Mouse (Mus musculus): ENCODE results near the gene Smarcad1. TPM values are rescaled to one million over a fixed set of nuclear protein-coding genes. Genes with fewer than 3 reads are reported as not detected.
"Not testable (repeated sequence)": the region's sequence is repeated elsewhere in the genome, so short reads cannot be mapped to it uniquely, and the experiment has no call there.

Gene Smarcad1
- polyA plus RNA-seq (2015; fragmentation: Nextera tagmentation; extraction: Ambion mirVana), result 46.1 and 54.1 TPM in 2 replicates

GRCm38 (mm10) chr6:65042491-65043171 lies at the start of gene Smarcad1:
TSS of gene Smarcad1 (plus strand) at chr6:65042583.
- Histone ChIP-seq H3K27me3 (no peaks in the 10 kb centered on the region), H3K27ac (peak within 1 kb of the TSS; percentile 97), H3K4me3 (peak within 1 kb of the TSS; percentile 85), H3K4me2 (peak within 1 kb of the TSS; percentile 66), H3K36me3 (peaks cover 26% of the 10 kb centered on the region), H3K9ac (peak within 1 kb of the TSS; percentile 95), H3K9me3 (no peaks in the 10 kb centered on the region), H3K4me1 (peaks cover 7% of the 10 kb centered on the region)
- WGBS, result under 1% methylated on average over 80 of the region's 81 CpGs
- peak; percentile 90 for ATAC-seq (ENCODE audit: insufficient number of reproducible peaks, low FRiP score, low TSS enrichment, low read depth)

GRCm38 (mm10) chr6:64996824-64997421 lies 45.5 kb upstream of the Smarcad1 start:
- 45% methylated on average over 13 of the region's 13 CpGs for WGBS
- Histone ChIP-seq H3K4me3 (no peak overlapping the region), H3K9me3 (no peaks in the 10 kb centered on the region), H3K9ac (no peak overlapping the region), H3K27me3 (no peaks in the 10 kb centered on the region), H3K36me3 (no peaks in the 10 kb centered on the region), H3K27ac (no peak overlapping the region), H3K4me2 (no peak overlapping the region), H3K4me1 (no peaks in the 10 kb centered on the region)
- ATAC-seq (ENCODE audit: insufficient number of reproducible peaks, low FRiP score, low TSS enrichment, low read depth), result no peak

GRCm38 (mm10) chr6:64997805-64998204 lies 44.6 kb upstream of the Smarcad1 start:
- Histone ChIP-seq H3K4me1 (no peaks in the 10 kb centered on the region), H3K27me3 (no peaks in the 10 kb centered on the region), H3K27ac (no peak overlapping the region), H3K9ac (no peak overlapping the region), H3K4me2 (no peak overlapping the region), H3K9me3 (no peaks in the 10 kb centered on the region), H3K4me3 (no peak overlapping the region), H3K36me3 (no peaks in the 10 kb centered on the region)
- no peak for ATAC-seq (ENCODE audit: insufficient number of reproducible peaks, low FRiP score, low TSS enrichment, low read depth)
- 80% methylated on average over 2 of the region's 2 CpGs for WGBS

- not testable (repeated sequence) for ATAC-seq (ENCODE audit: insufficient number of reproducible peaks, low FRiP score, low TSS enrichment, low read depth)
- 75% methylated on average over 5 of the region's 5 CpGs for WGBS
Measured at GRCm38 (mm10) chr6:65000757-65001156, 41.6 kb upstream of the Smarcad1 start.

GRCm38 (mm10) chr6:65002196-65002595 lies 40.2 kb upstream of the Smarcad1 start:
- Histone ChIP-seq H3K27ac (no peak overlapping the region), H3K36me3 (no peaks in the 10 kb centered on the region), H3K27me3 (no peaks in the 10 kb centered on the region), H3K9me3 (no peaks in the 10 kb centered on the region), H3K4me2 (no peak overlapping the region), H3K4me1 (no peaks in the 10 kb centered on the region), H3K4me3 (no peak overlapping the region), H3K9ac (no peak overlapping the region)
- WGBS, result 77% methylated on average over 3 of the region's 3 CpGs
- ATAC-seq (ENCODE audit: insufficient number of reproducible peaks, low FRiP score, low TSS enrichment, low read depth), result no peak

More at GRCm38 (mm10) chr6:65000757-65001156, 41.6 kb upstream of the Smarcad1 start:
- H3K27me3 ChIP-seq, H3K9ac ChIP-seq, H3K4me3 ChIP-seq, H3K4me2 ChIP-seq, H3K9me3 ChIP-seq, H3K27ac ChIP-seq, H3K4me1 ChIP-seq, H3K36me3 ChIP-seq: not testable (repeated sequence)

- 15% methylated on average over 5 of the region's 5 CpGs for WGBS
- H3K27me3 ChIP-seq, result no peaks in the 10 kb centered on the region
- ATAC-seq (ENCODE audit: insufficient number of reproducible peaks, low FRiP score, low TSS enrichment, low read depth), result no peak
- no peaks in the 10 kb centered on the region for H3K9me3 ChIP-seq
- H3K4me3 ChIP-seq, result no peak overlapping the region
- no peaks in the 10 kb centered on the region for H3K36me3 ChIP-seq
- H3K4me2 ChIP-seq, result no peak overlapping the region
- no peak overlapping the region for H3K9ac ChIP-seq
- H3K4me1 ChIP-seq, result no peaks in the 10 kb centered on the region
- no peak overlapping the region for H3K27ac ChIP-seq
Measured at GRCm38 (mm10) chr6:65008836-65009235, 33.5 kb upstream of the Smarcad1 start.

- H3K9ac ChIP-seq, result no peak overlapping the region
- ATAC-seq (ENCODE audit: insufficient number of reproducible peaks, low FRiP score, low TSS enrichment, low read depth), result no peak
- no peaks in the 10 kb centered on the region for H3K4me1 ChIP-seq
- no peaks in the 10 kb centered on the region for H3K27me3 ChIP-seq
- WGBS, result 88% methylated on average over 5 of the region's 5 CpGs
- H3K36me3 ChIP-seq, result no peaks in the 10 kb centered on the region
- H3K27ac ChIP-seq, result no peak overlapping the region
- no peak overlapping the region for H3K4me3 ChIP-seq
- H3K4me2 ChIP-seq, result no peak overlapping the region
- no peaks in the 10 kb centered on the region for H3K9me3 ChIP-seq
Measured at GRCm38 (mm10) chr6:65011444-65011990, 30.9 kb upstream of the Smarcad1 start.

- WGBS, result 92% methylated on average over 2 of the region's 2 CpGs
- Histone ChIP-seq H3K4me1 (no peaks in the 10 kb centered on the region), H3K9me3 (no peaks in the 10 kb centered on the region), H3K27me3 (no peaks in the 10 kb centered on the region), H3K4me2 (no peak overlapping the region), H3K36me3 (no peaks in the 10 kb centered on the region), H3K27ac (no peak overlapping the region), H3K4me3 (no peak overlapping the region), H3K9ac (no peak overlapping the region)
- ATAC-seq (ENCODE audit: insufficient number of reproducible peaks, low FRiP score, low TSS enrichment, low read depth), result no peak
Measured at GRCm38 (mm10) chr6:65012142-65012541, 30.2 kb upstream of the Smarcad1 start.

GRCm38 (mm10) chr6:65017566-65017965 lies 24.8 kb upstream of the Smarcad1 start:
- no peak overlapping the region for H3K4me2 ChIP-seq
- H3K36me3 ChIP-seq, result no peaks in the 10 kb centered on the region
- no peaks in the 10 kb centered on the region for H3K9me3 ChIP-seq
- H3K27ac ChIP-seq, result no peak overlapping the region
- no peak for ATAC-seq (ENCODE audit: insufficient number of reproducible peaks, low FRiP score, low TSS enrichment, low read depth)
- H3K9ac ChIP-seq, result no peak overlapping the region
- no peaks in the 10 kb centered on the region for H3K4me1 ChIP-seq
- H3K4me3 ChIP-seq, result no peak overlapping the region
- WGBS, result 91% methylated on average over 10 of the region's 10 CpGs
- H3K27me3 ChIP-seq, result no peaks in the 10 kb centered on the region

GRCm38 (mm10) chr6:65018966-65019365 lies 23.4 kb upstream of the Smarcad1 start:
- ATAC-seq (ENCODE audit: insufficient number of reproducible peaks, low FRiP score, low TSS enrichment, low read depth), result not testable (repeated sequence)
- 79% methylated on average over 5 of the region's 5 CpGs for WGBS

GRCm38 (mm10) chr6:65021883-65022282 lies 20.5 kb upstream of the Smarcad1 start:
- H3K36me3 ChIP-seq, result no peaks in the 10 kb centered on the region
- H3K4me3 ChIP-seq, result no peak overlapping the region
- 18% methylated on average over 4 of the region's 4 CpGs for WGBS
- no peaks in the 10 kb centered on the region for H3K9me3 ChIP-seq
- H3K9ac ChIP-seq, result no peak overlapping the region
- ATAC-seq (ENCODE audit: insufficient number of reproducible peaks, low FRiP score, low TSS enrichment, low read depth), result no peak
- no peaks in the 10 kb centered on the region for H3K4me1 ChIP-seq
- H3K27ac ChIP-seq, result no peak overlapping the region
- no peaks in the 10 kb centered on the region for H3K27me3 ChIP-seq
- no peak overlapping the region for H3K4me2 ChIP-seq

More at GRCm38 (mm10) chr6:65018966-65019365, 23.4 kb upstream of the Smarcad1 start:
- not testable (repeated sequence) for H3K27ac ChIP-seq, H3K9ac ChIP-seq, H3K36me3 ChIP-seq, H3K27me3 ChIP-seq, H3K4me2 ChIP-seq, H3K4me1 ChIP-seq, H3K4me3 ChIP-seq, H3K9me3 ChIP-seq

GRCm38 (mm10) chr6:65023053-65023452 lies 19.3 kb upstream of the Smarcad1 start:
- Histone ChIP-seq H3K4me1 (no peaks in the 10 kb centered on the region), H3K4me3 (no peak overlapping the region), H3K4me2 (no peak overlapping the region), H3K9me3 (no peaks in the 10 kb centered on the region), H3K36me3 (no peaks in the 10 kb centered on the region), H3K27me3 (no peaks in the 10 kb centered on the region), H3K9ac (no peak overlapping the region), H3K27ac (no peak overlapping the region)
- ATAC-seq (ENCODE audit: insufficient number of reproducible peaks, low FRiP score, low TSS enrichment, low read depth), result no peak
- WGBS, result 47% methylated on average over 6 of the region's 6 CpGs
